Mouse (Mus musculus): Measurements from ENCODE around the gene Lyrm1. TPM values are rescaled to one million over a fixed set of nuclear protein-coding genes. Genes with fewer than 3 reads are reported as not detected.

The Lyrm1 gene
- total and polyA plus RNA-seq, 3 experiments = 5.9 to 9.6 (median 9.1) TPM

DNA sequence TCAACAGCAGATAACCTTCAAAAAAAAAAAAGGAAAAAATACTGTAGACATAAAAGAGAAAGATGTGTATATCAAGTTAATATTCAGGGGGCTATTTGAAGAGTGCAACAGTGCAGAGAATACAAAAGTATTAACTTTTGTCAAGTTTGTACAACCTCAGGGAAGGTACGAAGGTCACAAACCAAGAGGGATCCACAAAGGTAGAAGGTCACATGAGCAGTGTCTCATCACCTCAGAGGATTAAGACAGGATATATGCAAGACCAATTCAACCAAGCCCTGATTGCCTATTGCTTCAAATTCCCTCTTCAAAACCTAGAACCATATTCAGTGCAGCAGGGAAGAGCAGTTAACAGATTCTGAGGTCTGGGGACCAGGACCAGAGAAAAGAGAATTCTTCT is 42.5 kb upstream of the Lyrm1 start:
- H3K4me3 ChIP-seq = no peak overlapping the region
- no peak for DNase-seq
- no peaks in the 10 kb centered on the region for H3K79me2 ChIP-seq (replicated peaks; ENCODE audit: control insufficient read depth, insufficient read depth, low read length)
- TF ChIP-seq EP300 (IDR thresholded peaks at IDR 0.05; ENCODE audit: insufficient read depth, low read depth, low read length) (no peak), POLR2A (IDR thresholded peaks at IDR 0.05; ENCODE audit: insufficient read depth, low read depth, low read length) (no peak), CTCF (IDR thresholded peaks at IDR 0.05) (no peak)
- intact Hi-C loops (cut with DNase I) = no loop called here
- H3K9ac ChIP-seq (ENCODE audit: low read depth, low read length) = no peak overlapping the region
- peaks cover 2% of the 10 kb centered on the region for H3K4me1 ChIP-seq (ENCODE audit: control insufficient read depth, insufficient read depth, low read length)
- H3K27me3 ChIP-seq (ENCODE audit: control insufficient read depth, insufficient read depth, low read length) = no peaks in the 10 kb centered on the region
- H3K27ac ChIP-seq = no peak overlapping the region
- H3K36me3 ChIP-seq (ENCODE audit: control insufficient read depth, insufficient read depth, low read length) = peaks cover 2% of the 10 kb centered on the region; the same call in 1 of the 2 replicates
- 98% methylated on average over 1 of the region's 1 CpGs for WGBS

DNA sequence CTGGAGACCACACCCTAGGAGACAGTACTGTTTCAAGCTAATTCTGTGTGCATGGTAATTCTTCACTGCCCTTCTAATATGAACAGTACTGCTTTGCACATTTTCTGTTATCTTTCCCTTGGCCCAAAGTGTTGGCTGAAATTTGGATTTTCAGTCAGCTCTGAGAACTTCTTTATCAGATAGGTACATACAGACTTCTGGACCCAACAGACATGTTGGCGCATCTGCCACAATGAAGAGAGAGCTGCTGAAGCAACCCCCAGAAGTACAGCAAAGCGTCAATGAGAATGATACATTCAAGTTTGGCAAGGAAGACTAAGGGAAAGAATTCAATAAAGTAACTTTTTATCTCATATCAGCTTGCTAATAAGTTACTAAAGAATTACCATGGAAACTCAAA is 41.3 kb upstream of the Lyrm1 start:
- no peaks in the 10 kb centered on the region for H3K27me3 ChIP-seq (ENCODE audit: control insufficient read depth, insufficient read depth, low read length)
- no peaks in the 10 kb centered on the region for H3K79me2 ChIP-seq (replicated peaks; ENCODE audit: control insufficient read depth, insufficient read depth, low read length)
- H3K36me3 ChIP-seq (ENCODE audit: control insufficient read depth, insufficient read depth, low read length) = peaks cover 2% of the 10 kb centered on the region; the same call in 1 of the 2 replicates
- no peak for DNase-seq
- peaks cover 2% of the 10 kb centered on the region for H3K4me1 ChIP-seq (ENCODE audit: control insufficient read depth, insufficient read depth, low read length)
- TF ChIP-seq POLR2A (IDR thresholded peaks at IDR 0.05; ENCODE audit: insufficient read depth, low read depth, low read length) = no peak
- no peak for TF ChIP-seq EP300 (IDR thresholded peaks at IDR 0.05; ENCODE audit: insufficient read depth, low read depth, low read length)
- TF ChIP-seq CTCF (IDR thresholded peaks at IDR 0.05) = no peak
- H3K4me3 ChIP-seq = no peak overlapping the region
- no peak overlapping the region for H3K27ac ChIP-seq
- intact Hi-C loops (cut with DNase I) = no loop called here
- H3K9ac ChIP-seq (ENCODE audit: low read depth, low read length) = no peak overlapping the region
- WGBS = 90% methylated on average over 2 of the region's 2 CpGs

DNA sequence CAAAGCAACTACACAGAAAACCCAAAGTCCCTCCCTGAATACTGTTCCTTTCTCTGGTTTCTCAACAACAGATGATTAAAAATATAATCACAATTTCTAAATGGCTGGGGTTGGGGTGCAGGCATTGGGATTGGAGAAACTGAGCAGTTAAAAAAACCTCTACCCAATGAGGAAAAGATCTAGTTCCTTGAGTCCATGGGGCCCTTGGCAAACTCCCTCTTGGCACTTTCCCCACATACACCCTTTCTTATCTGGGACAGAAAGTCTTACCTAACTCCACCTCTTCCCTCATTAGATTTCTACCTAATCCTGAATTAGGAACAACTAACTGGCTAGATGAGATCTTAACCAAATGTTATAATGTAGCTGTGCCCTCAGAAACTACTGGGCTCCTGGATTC is 40.6 kb upstream of the Lyrm1 start:
- peaks cover 2% of the 10 kb centered on the region; the same call in 1 of the 2 replicates for H3K36me3 ChIP-seq (ENCODE audit: control insufficient read depth, insufficient read depth, low read length)

DNA sequence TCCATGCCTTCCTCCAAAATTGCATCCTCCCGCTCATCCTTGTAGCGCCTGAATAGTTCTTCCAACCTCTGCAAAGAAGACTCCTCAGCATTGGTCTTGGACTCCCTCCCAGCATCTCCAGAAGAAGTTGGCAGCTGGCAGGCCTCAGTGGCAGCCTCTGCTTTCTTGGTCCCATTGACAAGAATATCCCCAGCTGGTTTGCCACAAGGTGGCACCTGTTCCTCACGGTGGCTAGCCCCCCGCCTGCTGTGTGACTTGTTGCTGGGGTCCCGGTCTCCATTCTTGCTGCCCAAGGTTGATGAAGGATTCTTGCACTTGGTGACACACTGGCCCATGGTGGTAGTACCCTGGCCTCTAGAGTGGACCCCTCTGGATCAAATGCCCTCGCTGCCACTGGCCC is 36.2 kb upstream of the Lyrm1 start:
- no peak overlapping the region for H3K4me3 ChIP-seq
- H3K79me2 ChIP-seq (replicated peaks; ENCODE audit: control insufficient read depth, insufficient read depth, low read length) = no peaks in the 10 kb centered on the region
- H3K9ac ChIP-seq (ENCODE audit: low read depth, low read length) = no peak overlapping the region
- H3K4me1 ChIP-seq (ENCODE audit: control insufficient read depth, insufficient read depth, low read length) = peaks cover 6% of the 10 kb centered on the region
- TF ChIP-seq EP300 (IDR thresholded peaks at IDR 0.05; ENCODE audit: insufficient read depth, low read depth, low read length) (no peak), POLR2A (IDR thresholded peaks at IDR 0.05; ENCODE audit: insufficient read depth, low read depth, low read length) (no peak), CTCF (IDR thresholded peaks at IDR 0.05) (peak; percentile 59)
- DNase-seq = no peak
- H3K27ac ChIP-seq = no peak overlapping the region
- WGBS = 81% methylated on average over 6 of the region's 6 CpGs
- intact Hi-C loops (cut with DNase I) = no loop called here
- peaks cover 9% of the 10 kb centered on the region for H3K36me3 ChIP-seq (ENCODE audit: control insufficient read depth, insufficient read depth, low read length)
- H3K27me3 ChIP-seq (ENCODE audit: control insufficient read depth, insufficient read depth, low read length) = no peaks in the 10 kb centered on the region

More for the DNA sequence above, 40.6 kb upstream of the Lyrm1 start:
- DNase-seq = no peak
- TF ChIP-seq EP300 (IDR thresholded peaks at IDR 0.05; ENCODE audit: insufficient read depth, low read depth, low read length) = no peak
- intact Hi-C loops (cut with DNase I) = no loop called here
- no peak overlapping the region for H3K27ac ChIP-seq
- no peak overlapping the region for H3K9ac ChIP-seq (ENCODE audit: low read depth, low read length)
- H3K27me3 ChIP-seq (ENCODE audit: control insufficient read depth, insufficient read depth, low read length) = no peaks in the 10 kb centered on the region
- H3K4me3 ChIP-seq = no peak overlapping the region
- peaks cover 2% of the 10 kb centered on the region for H3K4me1 ChIP-seq (ENCODE audit: control insufficient read depth, insufficient read depth, low read length)
- H3K79me2 ChIP-seq (replicated peaks; ENCODE audit: control insufficient read depth, insufficient read depth, low read length) = no peaks in the 10 kb centered on the region

DNA sequence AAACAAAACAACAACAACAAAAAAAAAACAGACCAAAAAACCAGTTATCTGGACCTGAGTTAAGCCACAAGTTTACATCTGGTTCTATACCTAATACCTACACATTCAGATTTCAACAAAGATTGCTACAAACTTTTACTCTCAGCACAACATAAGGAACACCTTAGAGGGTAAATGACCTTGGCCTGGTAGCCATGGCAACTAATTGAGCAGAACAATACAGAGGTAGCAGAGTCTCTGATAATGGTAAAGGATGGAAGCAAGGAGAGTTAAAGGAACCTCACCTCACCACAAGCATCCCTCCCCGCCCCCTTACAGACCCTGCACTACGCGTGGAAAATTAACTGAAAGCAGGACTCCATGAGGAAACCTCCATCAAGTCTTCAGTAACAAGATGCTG is 35.5 kb upstream of the Lyrm1 start:
- Histone ChIP-seq H3K4me1 (ENCODE audit: control insufficient read depth, insufficient read depth, low read length) (peaks cover 6% of the 10 kb centered on the region), H3K36me3 (ENCODE audit: control insufficient read depth, insufficient read depth, low read length) (peaks cover 9% of the 10 kb centered on the region), H3K9ac (ENCODE audit: low read depth, low read length) (no peak overlapping the region), H3K79me2 (replicated peaks; ENCODE audit: control insufficient read depth, insufficient read depth, low read length) (no peaks in the 10 kb centered on the region), H3K27me3 (ENCODE audit: control insufficient read depth, insufficient read depth, low read length) (no peaks in the 10 kb centered on the region), H3K4me3 (no peak overlapping the region), H3K27ac (no peak overlapping the region; the same call in 1 of the 2 replicates)
- TF ChIP-seq EP300 (IDR thresholded peaks at IDR 0.05; ENCODE audit: insufficient read depth, low read depth, low read length) (no peak), CTCF (IDR thresholded peaks at IDR 0.05) (no peak), POLR2A (IDR thresholded peaks at IDR 0.05; ENCODE audit: insufficient read depth, low read depth, low read length) (no peak)
- 91% methylated on average over 3 of the region's 3 CpGs for WGBS
- intact Hi-C loops (cut with DNase I) = no loop called here
- DNase-seq = no peak

DNA sequence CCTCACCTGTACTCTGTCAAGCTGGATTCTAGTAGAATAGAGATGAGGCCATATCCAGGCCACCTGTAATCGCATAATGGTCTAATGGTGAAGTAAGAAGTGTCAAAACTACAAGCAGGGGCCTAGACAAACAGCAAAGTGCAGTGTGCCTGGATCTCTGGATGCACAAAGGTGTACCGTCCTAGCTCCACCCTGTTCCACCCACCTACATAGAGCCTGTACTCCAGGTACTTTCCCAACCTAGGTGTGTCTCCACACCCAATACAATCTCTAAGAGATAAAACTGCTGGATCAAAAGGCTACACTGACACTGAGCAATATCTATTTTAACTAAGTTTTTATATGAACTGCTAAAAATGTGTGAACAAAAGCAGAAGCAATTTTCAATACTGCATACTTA is 35.1 kb upstream of the Lyrm1 start:
- H3K9ac ChIP-seq (ENCODE audit: low read depth, low read length) = no peak overlapping the region
- H3K27ac ChIP-seq = peak overlapping the region; percentile 69
- no peak overlapping the region for H3K4me3 ChIP-seq
- no peak for TF ChIP-seq EP300 (IDR thresholded peaks at IDR 0.05; ENCODE audit: insufficient read depth, low read depth, low read length)
- TF ChIP-seq CTCF (IDR thresholded peaks at IDR 0.05) = no peak
- no peak for TF ChIP-seq POLR2A (IDR thresholded peaks at IDR 0.05; ENCODE audit: insufficient read depth, low read depth, low read length)
- peaks cover 7% of the 10 kb centered on the region for H3K4me1 ChIP-seq (ENCODE audit: control insufficient read depth, insufficient read depth, low read length)
- H3K79me2 ChIP-seq (replicated peaks; ENCODE audit: control insufficient read depth, insufficient read depth, low read length) = no peaks in the 10 kb centered on the region
- 79% methylated on average over 2 of the region's 2 CpGs for WGBS
- intact Hi-C loops (cut with DNase I) = no loop called here
- H3K36me3 ChIP-seq (ENCODE audit: control insufficient read depth, insufficient read depth, low read length) = peaks cover 9% of the 10 kb centered on the region
- no peak for DNase-seq
- H3K27me3 ChIP-seq (ENCODE audit: control insufficient read depth, insufficient read depth, low read length) = no peaks in the 10 kb centered on the region

All from heart, adult 2 months (tissue).